Mouse (Mus musculus): ENCODE results near the gene Slc38a9.

DNA sequence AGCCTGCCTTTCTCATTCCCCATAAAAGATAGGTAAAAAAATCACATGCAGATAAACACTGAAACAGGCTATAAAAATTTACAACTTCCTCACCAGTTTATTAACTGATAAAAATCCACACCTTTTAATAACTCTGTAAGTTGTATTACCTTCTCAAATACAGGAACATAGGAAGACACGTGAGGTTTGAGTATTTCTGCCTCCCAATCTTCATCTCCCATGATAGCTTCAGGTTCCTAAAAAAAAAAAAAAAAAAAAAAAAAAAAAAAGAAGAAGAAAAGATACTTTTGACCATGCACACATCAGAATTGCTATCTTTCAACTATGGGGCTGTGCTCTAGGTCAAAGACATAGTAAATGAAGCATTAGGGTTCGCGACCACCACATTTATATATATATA is 9.4 kb upstream of the Slc38a9 start:
- TF ChIP-seq CTCF (IDR thresholded peaks at IDR 0.05; ENCODE audit: low read depth) (no peak), EP300 (IDR thresholded peaks at IDR 0.05; ENCODE audit: low read depth) (no peak)
